Mouse (Mus musculus): ENCODE measurements around the gene Arl2bp. TPM values are rescaled to one million over a fixed set of nuclear protein-coding genes. Genes with fewer than 3 reads are reported as not detected.

The Arl2bp gene
- polyA plus RNA-seq, 1 experiment from 2014 or later: 179 TPM

GRCm38 (mm10) chr8:94664722-94665121, 1.7 kb upstream of the Arl2bp start:
- Histone ChIP-seq H3K36me3 (replicated peaks) (peaks cover 33% of the 10 kb centered on the region), H3K27ac (replicated peaks) (no peak overlapping the region), H3K4me1 (peaks cover 21% of the 10 kb centered on the region), H3K9me3 (no peaks in the 10 kb centered on the region), H3K4me3 (no peak overlapping the region), H3K27me3 (replicated peaks; ENCODE audit: low read depth, poor library complexity, severe bottlenecking) (no peaks in the 10 kb centered on the region)
- 81% methylated on average over 2 of the region's 2 CpGs for WGBS
- no peak for DNase-seq (ENCODE audit: low spot score)

- Histone ChIP-seq H3K36me3 (replicated peaks) (peaks cover 77% of the 10 kb centered on the region), H3K27me3 (replicated peaks; ENCODE audit: low read depth, poor library complexity, severe bottlenecking) (no peaks in the 10 kb centered on the region), H3K9me3 (no peaks in the 10 kb centered on the region), H3K27ac (replicated peaks) (no peak overlapping the region), H3K4me1 (peaks cover 12% of the 10 kb centered on the region), H3K4me3 (no peak overlapping the region)
- DNase-seq (ENCODE audit: low spot score): no peak
- WGBS: 82% methylated on average over 5 of the region's 5 CpGs
Measured at GRCm38 (mm10) chr8:94674384-94674783, 8.0 kb downstream of the Arl2bp start.

GRCm38 (mm10) chr8:94675923-94676322, 9.5 kb downstream of the Arl2bp start:
- Histone ChIP-seq H3K4me1 (peaks cover 12% of the 10 kb centered on the region), H3K36me3 (replicated peaks) (peaks cover 61% of the 10 kb centered on the region), H3K27ac (replicated peaks) (no peak overlapping the region), H3K27me3 (replicated peaks; ENCODE audit: low read depth, poor library complexity, severe bottlenecking) (no peaks in the 10 kb centered on the region), H3K4me3 (no peak overlapping the region), H3K9me3 (0 out of 2 replicates have a peak, but pooled peaks cover 7% of the 10 kb centered on the region)
- no peak for DNase-seq (ENCODE audit: low spot score)
- WGBS: 84% methylated on average over 6 of the region's 6 CpGs

- Histone ChIP-seq H3K27ac (replicated peaks) (peak overlapping the region; percentile 24; the same call in 1 of the 2 replicates), H3K9me3 (0 out of 2 replicates have a peak, but pooled peaks cover 7% of the 10 kb centered on the region), H3K4me1 (peaks cover 12% of the 10 kb centered on the region), H3K4me3 (no peak overlapping the region), H3K36me3 (replicated peaks) (peaks cover 35% of the 10 kb centered on the region), H3K27me3 (replicated peaks; ENCODE audit: low read depth, poor library complexity, severe bottlenecking) (no peaks in the 10 kb centered on the region)
- no peak for DNase-seq (ENCODE audit: low spot score)
- WGBS: 43% methylated on average over 9 of the region's 9 CpGs
Measured at GRCm38 (mm10) chr8:94678582-94678981, 12.2 kb downstream of the Arl2bp start.

GRCm38 (mm10) chr8:94680414-94680813, 14.0 kb downstream of the Arl2bp start:
- Histone ChIP-seq H3K4me3 (no peak overlapping the region), H3K9me3 (0 out of 2 replicates have a peak, but pooled peaks cover 7% of the 10 kb centered on the region), H3K27me3 (replicated peaks; ENCODE audit: low read depth, poor library complexity, severe bottlenecking) (no peaks in the 10 kb centered on the region), H3K36me3 (replicated peaks) (peaks cover 16% of the 10 kb centered on the region), H3K4me1 (peaks cover 9% of the 10 kb centered on the region), H3K27ac (replicated peaks) (no peak overlapping the region)
- no peak for DNase-seq (ENCODE audit: low spot score)
- 90% methylated on average over 3 of the region's 3 CpGs for WGBS

- Histone ChIP-seq H3K9me3 (0 out of 2 replicates have a peak, but pooled peaks cover 7% of the 10 kb centered on the region), H3K36me3 (replicated peaks) (no peaks in the 10 kb centered on the region), H3K27me3 (replicated peaks; ENCODE audit: low read depth, poor library complexity, severe bottlenecking) (no peaks in the 10 kb centered on the region), H3K27ac (replicated peaks) (no peak overlapping the region; the same call in 1 of the 2 replicates), H3K4me3 (no peak overlapping the region), H3K4me1 (peaks cover 4% of the 10 kb centered on the region)
- DNase-seq (ENCODE audit: low spot score): no peak
- 80% methylated on average over 16 of the region's 16 CpGs for WGBS
Measured at GRCm38 (mm10) chr8:94682732-94683524, 16.5 kb downstream of the Arl2bp start.

- Histone ChIP-seq H3K4me3 (no peak overlapping the region), H3K27ac (replicated peaks) (no peak overlapping the region), H3K27me3 (replicated peaks; ENCODE audit: low read depth, poor library complexity, severe bottlenecking) (no peaks in the 10 kb centered on the region), H3K9me3 (0 out of 2 replicates have a peak, but pooled peaks cover 7% of the 10 kb centered on the region), H3K4me1 (no peaks in the 10 kb centered on the region), H3K36me3 (replicated peaks) (no peaks in the 10 kb centered on the region)
- DNase-seq (ENCODE audit: low spot score): no peak
- 73% methylated on average over 4 of the region's 4 CpGs for WGBS
Measured at GRCm38 (mm10) chr8:94684287-94684686, 17.9 kb downstream of the Arl2bp start.

GRCm38 (mm10) chr8:94685953-94686352, 19.6 kb downstream of the Arl2bp start:
- Histone ChIP-seq H3K4me3 (no peak overlapping the region), H3K4me1 (no peaks in the 10 kb centered on the region), H3K27ac (replicated peaks) (no peak overlapping the region), H3K9me3 (no peaks in the 10 kb centered on the region), H3K36me3 (replicated peaks) (no peaks in the 10 kb centered on the region), H3K27me3 (replicated peaks; ENCODE audit: low read depth, poor library complexity, severe bottlenecking) (no peaks in the 10 kb centered on the region)
- 72% methylated on average over 9 of the region's 9 CpGs for WGBS
- DNase-seq (ENCODE audit: low spot score): no peak

GRCm38 (mm10) chr8:94694701-94695100, 28.3 kb downstream of the Arl2bp start:
- WGBS: 2% methylated on average over 6 of the region's 6 CpGs
- H3K9me3 ChIP-seq: no peaks in the 10 kb centered on the region
- H3K27me3 ChIP-seq (replicated peaks; ENCODE audit: low read depth, poor library complexity, severe bottlenecking): peaks cover 76% of the 10 kb centered on the region
- 0 out of 2 replicates have a peak overlapping the region, but pooled peaks have one; percentile 57 for H3K4me3 ChIP-seq
- H3K4me1 ChIP-seq: peaks cover 17% of the 10 kb centered on the region
- no peaks in the 10 kb centered on the region for H3K36me3 ChIP-seq (replicated peaks)
- no peak overlapping the region for H3K27ac ChIP-seq (replicated peaks)
- no peak for DNase-seq (ENCODE audit: low spot score)

- WGBS: under 1% methylated on average over 31 of the region's 31 CpGs
- Histone ChIP-seq H3K27ac (replicated peaks) (no peak overlapping the region), H3K27me3 (replicated peaks; ENCODE audit: low read depth, poor library complexity, severe bottlenecking) (peaks cover 76% of the 10 kb centered on the region), H3K4me3 (peak overlapping the region; percentile 57), H3K9me3 (no peaks in the 10 kb centered on the region), H3K4me1 (peaks cover 17% of the 10 kb centered on the region), H3K36me3 (replicated peaks) (no peaks in the 10 kb centered on the region)
- peak; percentile 40 for DNase-seq (ENCODE audit: low spot score)
Measured at GRCm38 (mm10) chr8:94695341-94695993, 29.1 kb downstream of the Arl2bp start.

- H3K36me3 ChIP-seq (replicated peaks): no peaks in the 10 kb centered on the region
- peaks cover 17% of the 10 kb centered on the region for H3K4me1 ChIP-seq
- no peak within 1 kb of the TSS for H3K27ac ChIP-seq (replicated peaks)
- WGBS: under 1% methylated on average over 41 of the region's 41 CpGs
- H3K9me3 ChIP-seq: no peaks in the 10 kb centered on the region
- peak; percentile 73 for DNase-seq (ENCODE audit: low spot score)
- peaks cover 76% of the 10 kb centered on the region for H3K27me3 ChIP-seq (replicated peaks; ENCODE audit: low read depth, poor library complexity, severe bottlenecking)
- H3K4me3 ChIP-seq: peak within 1 kb of the TSS; percentile 57
Measured at GRCm38 (mm10) chr8:94695994-94696384, 29.6 kb downstream of the Arl2bp start, which contains the start of gene Pllp. Gene Pllp, minus strand, starts transcription at chr8:94696278.

- Histone ChIP-seq H3K9me3 (no peaks in the 10 kb centered on the region), H3K36me3 (replicated peaks) (no peaks in the 10 kb centered on the region), H3K4me1 (peaks cover 17% of the 10 kb centered on the region), H3K27me3 (replicated peaks; ENCODE audit: low read depth, poor library complexity, severe bottlenecking) (peaks cover 76% of the 10 kb centered on the region), H3K27ac (replicated peaks) (no peak overlapping the region), H3K4me3 (peak overlapping the region; percentile 57; the same call in 1 of the 2 replicates)
- no peak for DNase-seq (ENCODE audit: low spot score)
- 63% methylated on average over 3 of the region's 3 CpGs for WGBS
Measured at GRCm38 (mm10) chr8:94696566-94696965, 30.2 kb downstream of the Arl2bp start.

Data from embryonic facial prominence, embryonic 10.5 days (tissue).